Mouse (Mus musculus) erythroblast, embryonic 14.5 days (primary cell): ENCODE results near the gene Cdk8. TPM values are rescaled to one million over a fixed set of nuclear protein-coding genes. Genes with fewer than 3 reads are reported as not detected.
"Not testable (repeated sequence)": the region's sequence is repeated elsewhere in the genome, so short reads cannot be mapped to it uniquely, and the experiment has no call there.

Source experiments
- H3K27me3 ChIP-seq: 2 replicates; pipeline ENCODE4 v1.6.1; 2012; ENCODE audit warnings: inconsistent platforms; ENCODE audit not compliant: control insufficient read depth
- H3K36me3 ChIP-seq: 2 replicates; pipeline ENCODE4 v1.6.1; 2012; ENCODE audit warnings: mild to moderate bottlenecking, inconsistent platforms; ENCODE audit not compliant: control insufficient read depth
- H3K4me1 ChIP-seq: 2 replicates; pipeline ENCODE4 v1.6.1; 2012; ENCODE audit warnings: inconsistent platforms; ENCODE audit not compliant: control insufficient read depth
- H3K4me3 ChIP-seq: replicated peaks from 2 replicates; pipeline ENCODE3; 2012; ENCODE audit warnings: moderate library complexity, mild to moderate bottlenecking, inconsistent platforms
- H3K9me3 ChIP-seq: 2 replicates; pipeline ENCODE4 v1.6.1; 2012; ENCODE audit warnings: low read length, inconsistent platforms, mixed read lengths; ENCODE audit not compliant: control insufficient read depth
- GATA1 ChIP-seq: IDR thresholded peaks from 2 replicates; pipeline ENCODE4 v1.6.1; 2012; ENCODE audit warnings: low read length, inconsistent platforms, mixed read lengths
- TAL1 ChIP-seq: IDR thresholded peaks from 3 replicates; pipeline ENCODE4 v1.6.1; 2012; ENCODE audit warnings: low read length, inconsistent platforms, mixed read lengths
- polyA plus RNA-seq: library from polyadenylated mRNA; stranded (reverse); fragments of >175 nt; gene quantifications from 2 replicates; pipeline ENCODE4 v1.2.3, GENCODE M21; 2012

Cdk8 gene
- polyA plus RNA-seq, result 9.3 and 11.8 TPM in 2 replicates

GRCm38 (mm10) chr5:146230864-146231654 lies at the start of gene Cdk8:
TSS of gene Cdk8 (plus strand) at chr5:146231230.
- peaks cover 23% of the 10 kb centered on the region for H3K36me3 ChIP-seq
- peaks cover 5% of the 10 kb centered on the region for H3K27me3 ChIP-seq
- H3K4me1 ChIP-seq, result peaks cover 40% of the 10 kb centered on the region
- no peak for TF ChIP-seq TAL1
- no peak for TF ChIP-seq GATA1
- H3K4me3 ChIP-seq, result peak within 1 kb of the TSS; percentile 79
- H3K9me3 ChIP-seq, result no peaks in the 10 kb centered on the region

DNA sequence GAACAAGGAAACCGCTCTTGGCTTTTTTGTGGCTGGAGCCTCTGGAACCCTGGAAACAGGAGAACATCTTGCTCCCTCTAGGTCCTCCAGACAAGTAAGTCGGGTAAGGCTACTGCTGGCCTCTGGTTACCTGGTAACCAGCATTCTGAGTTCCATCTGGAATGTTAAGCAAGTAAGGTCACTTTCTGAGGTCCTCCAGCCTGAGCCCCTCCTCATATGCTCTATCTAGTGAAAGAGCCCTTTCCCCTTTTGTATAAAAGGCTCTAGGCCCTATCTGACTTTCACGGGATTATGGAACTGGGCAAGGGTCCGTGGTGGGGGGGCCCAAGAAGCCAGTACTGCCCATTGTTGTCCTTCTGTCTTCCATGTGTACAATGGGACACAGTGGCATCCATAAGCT lies 45.8 kb upstream of the Cdk8 start, which contains the start of gene 1700001J03Rik:
Gene 1700001J03Rik, minus strand, starts transcription at position 101 of the 400 bp plus-strand sequence.
- not testable (repeated sequence) for H3K36me3 ChIP-seq, H3K9me3 ChIP-seq, H3K4me3 ChIP-seq, H3K4me1 ChIP-seq, H3K27me3 ChIP-seq

- not testable (repeated sequence) for H3K4me1 ChIP-seq, H3K27me3 ChIP-seq, H3K4me3 ChIP-seq, H3K9me3 ChIP-seq, H3K36me3 ChIP-seq
Measured at GRCm38 (mm10) chr5:146187441-146187840, 43.6 kb upstream of the Cdk8 start.

GRCm38 (mm10) chr5:146188144-146188543 lies 42.9 kb upstream of the Cdk8 start:
- Histone ChIP-seq H3K4me1 (no peaks in the 10 kb centered on the region), H3K9me3 (no peaks in the 10 kb centered on the region), H3K36me3 (no peaks in the 10 kb centered on the region), H3K4me3 (no peak overlapping the region), H3K27me3 (no peaks in the 10 kb centered on the region)
- no peak for TF ChIP-seq GATA1
- TF ChIP-seq TAL1, result no peak

GRCm38 (mm10) chr5:146188712-146189111 lies 42.3 kb upstream of the Cdk8 start:
- Histone ChIP-seq H3K9me3 (no peaks in the 10 kb centered on the region), H3K4me3 (no peak overlapping the region), H3K36me3 (no peaks in the 10 kb centered on the region), H3K27me3 (no peaks in the 10 kb centered on the region), H3K4me1 (no peaks in the 10 kb centered on the region)
- TF ChIP-seq TAL1, result no peak
- no peak for TF ChIP-seq GATA1

GRCm38 (mm10) chr5:146190093-146190492 lies 40.9 kb upstream of the Cdk8 start:
- Histone ChIP-seq H3K9me3 (no peaks in the 10 kb centered on the region), H3K27me3 (no peaks in the 10 kb centered on the region), H3K4me3 (no peak overlapping the region), H3K4me1 (no peaks in the 10 kb centered on the region), H3K36me3 (no peaks in the 10 kb centered on the region)
- no peak for TF ChIP-seq GATA1
- TF ChIP-seq TAL1, result no peak

DNA sequence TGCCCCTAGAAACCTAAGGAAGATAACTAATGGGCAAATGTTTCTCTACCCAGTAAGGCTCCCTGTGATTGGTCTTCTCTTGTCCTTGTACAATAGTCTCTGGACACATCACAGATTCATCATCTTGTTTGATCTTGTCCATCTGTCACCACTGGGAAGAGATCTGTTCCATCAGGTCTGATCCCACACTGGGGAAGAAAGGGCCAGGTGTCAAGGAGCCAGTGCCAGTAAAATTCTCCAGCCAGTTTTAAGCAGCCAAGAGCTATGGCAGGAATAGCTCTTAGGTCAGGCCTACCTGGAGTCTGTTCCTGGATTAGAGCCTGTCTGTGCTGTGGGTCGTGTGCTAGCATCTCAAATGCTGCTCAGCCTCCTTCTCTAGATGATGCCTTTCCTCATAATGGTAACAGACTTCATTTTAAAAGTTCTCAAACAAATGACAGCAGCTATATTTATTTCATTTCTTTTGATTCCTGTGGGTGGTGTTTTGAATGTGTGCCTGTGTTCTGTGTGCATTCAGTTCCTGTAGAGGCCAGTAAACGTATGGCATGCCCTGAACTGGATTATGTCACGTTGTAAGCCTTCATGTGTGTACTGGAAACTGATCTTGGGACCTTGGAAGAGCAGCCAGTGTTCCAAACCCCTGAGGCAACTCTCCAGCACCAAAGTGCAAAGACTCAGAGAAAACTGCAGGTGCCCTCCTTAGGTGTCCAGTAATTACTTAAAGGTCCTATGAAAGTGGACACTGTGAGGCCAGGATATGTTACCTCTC lies 40.3 kb upstream of the Cdk8 start:
- TF ChIP-seq GATA1 (no peak), TAL1 (no peak)

GRCm38 (mm10) chr5:146193360-146193759 lies 37.7 kb upstream of the Cdk8 start:
- H3K36me3 ChIP-seq, result no peaks in the 10 kb centered on the region
- TF ChIP-seq TAL1 (no peak), GATA1 (no peak)
- H3K4me3 ChIP-seq, result no peak overlapping the region

More for the DNA sequence above, 40.3 kb upstream of the Cdk8 start:
- no peaks in the 10 kb centered on the region for H3K36me3 ChIP-seq
- no peaks in the 10 kb centered on the region for H3K27me3 ChIP-seq
- no peaks in the 10 kb centered on the region for H3K9me3 ChIP-seq
- no peaks in the 10 kb centered on the region for H3K4me1 ChIP-seq
- no peak overlapping the region for H3K4me3 ChIP-seq

GRCm38 (mm10) chr5:146199073-146199472 lies 32.0 kb upstream of the Cdk8 start:
- TF ChIP-seq TAL1 (no peak), GATA1 (no peak)
- H3K4me1 ChIP-seq, result no peaks in the 10 kb centered on the region
- H3K4me3 ChIP-seq, result no peak overlapping the region
- peaks cover 20% of the 10 kb centered on the region for H3K36me3 ChIP-seq
- H3K27me3 ChIP-seq, result no peaks in the 10 kb centered on the region
- H3K9me3 ChIP-seq, result peaks cover 3% of the 10 kb centered on the region

More at GRCm38 (mm10) chr5:146193360-146193759, 37.7 kb upstream of the Cdk8 start:
- Histone ChIP-seq H3K27me3 (no peaks in the 10 kb centered on the region), H3K4me1 (no peaks in the 10 kb centered on the region), H3K9me3 (no peaks in the 10 kb centered on the region)
